Mouse (Mus musculus) liver, adult 2 months (tissue): ENCODE results near the gene Plekhb2.

Experiments
- CTCF ChIP-seq: fragments of 200-500 bp; IDR thresholded peaks from 2 replicates; pipeline ENCODE4 v1.5.1; 2011; ENCODE audit warnings: low read depth, low read length, control low read depth
- POLR2A ChIP-seq: fragments of 200-500 bp; IDR thresholded peaks from 2 replicates; pipeline ENCODE4 v1.6.1; 2011; ENCODE audit warnings: low read length, control low read depth; ENCODE audit not compliant: insufficient read depth; ENCODE audit errors: extremely low read depth

- TF ChIP-seq POLR2A (no peak), CTCF (no peak)
These were observed 14.9 kb upstream of the Plekhb2 start for GRCm38 (mm10) chr1:34834904-34835303.
